9 mouse cellular contexts compared by ENCODE assay signal in the genomic region with DNA sequence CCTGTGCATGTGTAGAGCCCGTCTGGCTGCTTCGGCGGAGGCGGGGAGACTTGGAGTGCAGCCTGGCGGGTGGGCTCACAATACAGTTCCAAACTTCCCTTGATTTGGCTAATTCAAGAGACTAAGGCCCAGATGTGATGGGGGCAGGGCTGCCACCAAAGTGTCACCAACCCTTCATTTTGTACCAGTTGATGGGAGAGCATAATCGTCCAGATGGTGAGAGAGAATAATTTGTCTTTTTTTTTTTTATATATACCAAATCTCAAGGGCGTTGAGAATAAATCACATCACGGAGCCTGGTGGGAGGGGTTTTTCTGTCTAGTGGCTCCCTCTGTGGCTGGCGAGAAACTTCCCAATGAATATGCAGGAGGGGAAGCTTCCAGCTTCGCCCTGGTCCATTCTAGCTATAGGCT. TPM values are rescaled to one million over a fixed set of nuclear protein-coding genes. Genes with fewer than 3 reads are reported as not detected.
A peak's percentile ranks its signal among the peaks of the same experiment; 100 is the strongest.
DNase-seq lines count a peak whose midpoint lies in the region; ATAC-seq lines count a peak whose summit lies in the region.
"Had no signal": no experiment of that assay in that cellular context is flagged by ENCODE, and none has a peak within 500 bp of the region (broad histone marks: within the 10 kb centered on the region; RNA-seq: fewer than 3 reads in every experiment).

No protein-coding gene starts in this region.

- no peak overlapping the region for H3K9ac ChIP-seq in hindbrain, embryonic 12.5 days
- no peak overlapping the region for H3K9ac ChIP-seq in intestine, embryonic 15.5 days

- no peaks in the 10 kb centered on the region for H3K9me3 ChIP-seq in hindbrain, embryonic 12.5 days (replicated peaks)
- H3K9me3 ChIP-seq in intestine, embryonic 15.5 days, result no peaks in the 10 kb centered on the region

- intact Hi-C loops in left cerebral cortex, postnatal 25 days (cut with DNase I), result loop anchor here (5.0 kb wide), 1 partner anchor 38 kb away; no protein-coding TSS in a partner anchor

- H3K4me3 ChIP-seq in hindbrain, embryonic 12.5 days, result no peak overlapping the region
- no peak overlapping the region for H3K4me3 ChIP-seq in intestine, embryonic 15.5 days (replicated peaks)

- peak; percentile 48 for DNase-seq in ES-CJ7 (ENCODE audit: low read depth, low spot score)
- peak; percentile 45 for DNase-seq in R1 (ENCODE audit: low read depth, low spot score)
- peak; percentile 68 to 90 for DNase-seq in left cerebral cortex, postnatal 25 days (ENCODE audit: low spot score in 2 of 2)
- no peak for DNase-seq in spleen, adult 18-20 months
- no peak for DNase-seq in urinary bladder, postnatal 25 days (ENCODE audit: low spot score)
- DNase-seq: kidney, postnatal 4 days; lung, adult 18-20 months had no signal

- no peaks in the 10 kb centered on the region for H3K27me3 ChIP-seq in hindbrain, embryonic 12.5 days
- H3K27me3 ChIP-seq in intestine, embryonic 15.5 days (replicated peaks), result no peaks in the 10 kb centered on the region

- H3K4me2 ChIP-seq in hindbrain, embryonic 12.5 days (replicated peaks), result no peak overlapping the region
- H3K4me2 ChIP-seq in intestine, embryonic 15.5 days (replicated peaks), result no peak overlapping the region

- WGBS in hindbrain, embryonic 12.5 days, result 46% methylated on average over 10 of the region's 10 CpGs
- WGBS in intestine, embryonic 15.5 days, result 75% methylated on average over 10 of the region's 10 CpGs

- 0 out of 2 replicates have a peak, but pooled peaks have one; percentile 29 for ATAC-seq in hindbrain, embryonic 12.5 days (ENCODE audit: low FRiP score)
- no peak for ATAC-seq in intestine, embryonic 15.5 days

- H3K36me3 ChIP-seq in hindbrain, embryonic 12.5 days, result no peaks in the 10 kb centered on the region
- H3K36me3 ChIP-seq in intestine, embryonic 15.5 days, result no peaks in the 10 kb centered on the region

- H3K4me1 ChIP-seq in hindbrain, embryonic 12.5 days, result peaks cover 15% of the 10 kb centered on the region; the same call in 1 of the 2 replicates
- H3K4me1 ChIP-seq in intestine, embryonic 15.5 days (replicated peaks), result peaks cover 10% of the 10 kb centered on the region

- peak overlapping the region; percentile 60 for H3K27ac ChIP-seq in hindbrain, embryonic 12.5 days
- H3K27ac ChIP-seq in intestine, embryonic 15.5 days, result no peak overlapping the region

RNA-seq across cellular contexts. Expression of gene Arl4d, which starts 24.4 kb away (rescaled TPM):
- 11.6 and 12.1 TPM in 2 replicates for polyA plus RNA-seq in hindbrain, embryonic 12.5 days (2016; fragmentation: Nextera tagmentation; extraction: Ambion mirVana)
- total RNA-seq in left cerebral cortex, postnatal 25 days (2021), result 10 to 100 TPM; 23.9 to 32.1 TPM
- 7.6 and 7.8 TPM in 2 replicates for polyA plus RNA-seq in intestine, embryonic 15.5 days (2015; fragmentation: Nextera tagmentation; extraction: Ambion mirVana)

RNA-seq across cellular contexts. Expression of gene Dhx8, which starts 43.0 kb away (rescaled TPM):
- 41.8 and 50.0 TPM in 2 replicates for polyA plus RNA-seq in hindbrain, embryonic 12.5 days (2016; fragmentation: Nextera tagmentation; extraction: Ambion mirVana)
- total RNA-seq in left cerebral cortex, postnatal 25 days (2021), result 10 to 100 TPM; 38.2 to 39.3 TPM
- polyA plus RNA-seq in intestine, embryonic 15.5 days (2015; fragmentation: Nextera tagmentation; extraction: Ambion mirVana), result 22.5 and 26.9 TPM in 2 replicates

Comparison
In these comparisons a context has a peak if more than half of its experiments do, and no peak if none do; other contexts are left out.
1. DNase-seq: peak in ES-CJ7 (single experiment), R1 (single experiment) and left cerebral cortex, postnatal 25 days (2 of 2); none in spleen, adult 18-20 months (0 of 2) and urinary bladder, postnatal 25 days (single experiment).